Mouse (Mus musculus) lung, adult 18-20 months (tissue): ENCODE results near the gene Slc2a4.

Experiments used
- DNase-seq, 2 experiments: peaks; one replicate each; pipeline ENCODE4 v3.0.0; 2022; ENCODE audit warnings: mixed read lengths in 2 of 2

Gene Slc2a4

DNA sequence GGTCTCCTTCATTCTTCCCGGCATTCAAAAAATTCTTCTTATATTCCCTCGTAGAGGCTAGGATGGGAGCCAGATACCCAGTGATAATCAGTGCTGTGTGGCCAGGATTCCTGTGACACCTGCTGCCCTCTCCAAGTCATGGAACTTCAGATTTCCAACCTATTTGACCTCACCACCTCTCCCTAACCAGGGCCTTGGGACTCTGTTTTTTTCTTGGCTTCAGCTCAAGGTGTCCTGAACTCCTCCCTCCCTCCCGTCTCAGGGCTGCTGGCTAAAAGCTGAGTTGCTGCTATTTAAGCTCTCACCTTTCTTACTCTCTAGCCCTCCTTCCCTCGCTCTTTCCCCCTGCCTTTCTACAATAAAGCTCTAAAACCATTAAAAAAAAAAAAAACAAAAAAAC, 48.1 kb downstream of the Slc2a4 start:
- DNase-seq, result no peak

DNA sequence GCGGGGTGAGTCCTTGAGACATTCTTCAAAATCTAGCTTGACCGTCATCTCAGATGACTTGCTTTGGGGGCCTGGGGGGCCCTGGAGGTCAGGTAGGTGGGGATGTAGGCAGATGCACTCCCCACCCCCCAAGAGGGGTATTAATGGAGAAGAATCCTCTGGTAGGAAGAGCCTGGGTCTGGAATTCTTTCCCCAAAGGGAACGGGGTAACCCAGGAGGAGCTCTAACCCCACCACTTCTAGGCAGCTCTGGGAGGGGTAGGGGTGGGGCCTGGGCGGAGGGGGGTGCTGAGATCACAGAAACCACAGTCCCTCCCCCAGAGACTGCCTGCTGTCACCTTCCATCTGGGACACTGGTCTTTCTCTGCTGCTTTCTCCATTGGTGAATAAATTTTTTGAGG, 52.7 kb downstream of the Slc2a4 start, which contains the start of gene Acap1:
Gene Acap1, minus strand, starts transcription at position 249 of the 400 bp plus-strand sequence.
- DNase-seq, result no peak

DNA sequence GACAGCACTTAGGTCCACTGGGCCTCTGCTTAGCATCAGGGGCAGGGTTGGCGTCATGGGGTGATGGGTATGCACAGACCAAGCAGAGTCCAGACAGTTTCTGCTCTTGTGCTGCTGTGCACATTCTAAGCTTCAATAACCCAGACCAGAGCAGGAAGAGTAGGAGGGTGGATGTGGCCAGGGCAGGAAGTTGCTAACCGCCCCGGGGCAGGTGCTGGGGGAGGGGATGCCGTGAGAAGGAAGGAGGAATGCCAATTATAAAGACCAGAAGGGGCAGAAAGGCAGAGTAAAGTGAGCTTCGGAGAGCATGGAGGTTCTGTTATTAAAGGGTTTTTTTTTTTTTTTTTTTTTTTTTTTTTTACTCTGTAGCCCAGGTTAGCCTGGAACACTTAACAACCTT, 53.3 kb downstream of the Slc2a4 start:
- peak in 1 of 2 experiments; percentile 50 for DNase-seq
